Mouse (Mus musculus) inflammation-experienced regulatory T-cells, adult 6 months (primary cell): ENCODE measurements around the gene Fstl5. TPM values are rescaled to one million over a fixed set of nuclear protein-coding genes. Genes with fewer than 3 reads are reported as not detected.
"Not testable (repeated sequence)": the region's sequence is repeated elsewhere in the genome, so short reads cannot be mapped to it uniquely, and the experiment has no call there.

Experiments
- ATAC-seq: one replicate; pipeline ENCODE4 v1.8.0; 2017
- polyA plus RNA-seq, 3 experiments: library from polyadenylated mRNA; unstranded; fragments of 100-300 nt; shearing (Covaris generic); gene quantifications; one replicate each; pipeline ENCODE4 v1.2.1; 2017

The Fstl5 gene
- polyA plus RNA-seq: under 1 TPM in 1 of 3 experiments, not detected in 2; 0.09 TPM

DNA sequence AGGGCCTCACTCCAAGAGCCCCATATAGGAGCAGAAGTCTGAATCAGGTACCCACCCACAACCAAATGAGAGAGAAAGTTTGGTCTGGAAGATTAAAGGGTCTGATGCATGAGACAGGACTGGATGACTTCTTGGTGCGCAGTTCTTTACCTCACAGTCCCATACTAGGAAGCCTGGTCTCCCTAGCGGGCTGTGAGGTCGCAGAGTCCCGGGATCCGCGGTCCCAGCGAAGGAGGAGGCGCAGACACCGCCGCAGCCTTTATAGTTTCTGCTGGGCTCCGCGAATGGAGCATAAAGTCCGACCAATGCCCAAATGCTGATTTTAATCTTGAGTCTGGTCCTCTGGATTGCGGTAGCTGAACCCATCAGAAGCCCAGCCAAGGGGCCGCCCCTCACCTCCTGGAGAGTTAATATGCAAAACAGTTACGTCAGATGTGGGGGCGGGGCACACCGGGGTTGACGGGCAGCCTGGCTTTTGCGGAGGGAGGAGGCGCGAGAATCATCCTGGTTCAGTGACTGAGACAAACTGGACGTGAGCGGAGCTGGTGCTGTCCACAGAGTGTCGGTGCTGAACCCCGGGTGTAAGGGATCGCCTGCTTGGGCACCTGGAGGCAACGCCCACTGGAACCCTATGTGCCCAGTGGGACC is at the start of gene Fstl5:
TSS of gene Fstl5 (plus strand) at position 211 of the 648 bp plus-strand sequence.
- no peak for ATAC-seq

- no peak for ATAC-seq
Measured at GRCm38 (mm10) chr3:76025523-76025922, 48.5 kb upstream of the Fstl5 start.

DNA sequence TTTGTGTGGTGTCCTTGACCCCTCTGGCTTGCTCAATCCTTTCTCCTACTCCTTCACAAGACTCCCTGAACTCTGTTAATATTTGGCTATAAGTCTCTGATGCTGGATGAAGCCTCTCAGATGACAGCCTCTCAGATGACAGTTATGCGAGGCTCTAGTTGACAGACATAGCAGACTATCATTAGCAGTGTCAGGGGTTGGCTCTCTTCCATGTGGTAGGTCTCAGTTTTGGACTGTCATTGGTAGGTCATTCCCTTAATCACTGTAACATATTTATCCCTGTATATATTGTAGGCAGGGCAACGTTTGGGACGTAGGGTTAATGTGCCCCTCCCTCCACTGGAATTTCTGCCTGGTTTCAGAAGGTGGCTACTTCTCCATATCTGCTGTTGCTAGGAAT is 22.9 kb upstream of the Fstl5 start:
- ATAC-seq: no peak

- ATAC-seq: no peak
Measured at GRCm38 (mm10) chr3:76061996-76062395, 12.1 kb upstream of the Fstl5 start.

DNA sequence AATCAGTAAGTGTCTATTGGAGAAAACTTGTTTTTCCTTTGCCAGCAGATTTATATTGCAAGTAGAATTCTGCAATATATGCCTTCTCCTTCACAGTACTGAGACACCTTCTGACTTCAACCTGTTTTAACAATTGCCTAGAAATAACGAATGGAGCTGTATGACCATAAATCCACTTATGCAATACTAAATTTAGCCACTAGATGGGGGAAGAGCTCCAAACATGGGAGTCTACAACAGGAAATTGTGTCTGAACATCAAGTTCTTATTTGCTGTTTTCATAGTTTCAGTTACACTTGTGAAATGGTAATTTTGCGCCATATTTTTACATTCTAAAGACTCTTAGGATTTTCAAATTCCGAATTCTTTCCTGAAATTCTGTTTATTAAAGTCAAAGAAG is 6.2 kb upstream of the Fstl5 start:
- ATAC-seq: peak; percentile 79

DNA sequence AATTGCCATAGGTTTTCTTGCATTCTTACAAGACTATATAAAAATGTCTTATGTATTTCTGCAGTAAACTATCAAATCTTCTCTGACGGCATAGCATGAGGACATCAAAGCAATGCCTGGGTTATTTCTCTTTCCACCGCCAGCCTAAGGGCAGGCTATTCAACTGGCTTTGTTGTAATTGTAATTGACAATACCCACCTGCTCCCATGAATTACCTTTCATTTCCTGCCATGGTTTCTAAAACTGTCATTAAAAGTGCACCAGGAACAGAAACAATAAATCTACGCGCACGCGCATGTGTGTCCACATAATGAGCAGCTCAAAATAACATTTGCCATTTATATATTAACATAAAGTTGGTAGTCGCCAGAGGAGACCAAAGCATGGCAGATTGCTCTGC is 1.2 kb upstream of the Fstl5 start:
- ATAC-seq: no peak

GRCm38 (mm10) chr3:76140445-76140844 is 66.4 kb downstream of the Fstl5 start:
- no peak for ATAC-seq

- ATAC-seq: no peak
Measured at GRCm38 (mm10) chr3:76147846-76148245, 73.8 kb downstream of the Fstl5 start.

- no peak for ATAC-seq
Measured at GRCm38 (mm10) chr3:76238834-76239233, 164.8 kb downstream of the Fstl5 start.

GRCm38 (mm10) chr3:76251385-76251784 is 177.3 kb downstream of the Fstl5 start:
- no peak for ATAC-seq

GRCm38 (mm10) chr3:76292993-76293392 is 218.9 kb downstream of the Fstl5 start:
- ATAC-seq: no peak

DNA sequence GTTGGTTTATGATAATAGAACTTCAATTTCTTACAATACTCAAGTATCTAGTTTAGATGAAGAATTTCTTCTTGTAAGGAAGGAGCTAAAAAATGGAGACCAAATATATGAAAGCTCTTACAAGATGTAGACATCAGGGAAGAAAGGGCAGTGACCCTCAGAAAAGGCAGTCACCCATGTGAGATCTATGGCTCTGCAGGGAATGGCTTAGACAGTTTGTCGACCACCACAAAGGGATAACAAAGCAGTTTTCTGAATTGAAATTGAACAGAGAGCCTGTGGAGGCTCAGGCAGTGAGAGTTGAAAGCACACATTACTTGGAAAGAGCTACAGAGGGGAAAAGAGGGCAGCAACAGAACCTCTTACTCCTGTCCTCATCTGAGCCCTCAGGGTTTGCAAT is 220.3 kb downstream of the Fstl5 start:
- no peak for ATAC-seq

DNA sequence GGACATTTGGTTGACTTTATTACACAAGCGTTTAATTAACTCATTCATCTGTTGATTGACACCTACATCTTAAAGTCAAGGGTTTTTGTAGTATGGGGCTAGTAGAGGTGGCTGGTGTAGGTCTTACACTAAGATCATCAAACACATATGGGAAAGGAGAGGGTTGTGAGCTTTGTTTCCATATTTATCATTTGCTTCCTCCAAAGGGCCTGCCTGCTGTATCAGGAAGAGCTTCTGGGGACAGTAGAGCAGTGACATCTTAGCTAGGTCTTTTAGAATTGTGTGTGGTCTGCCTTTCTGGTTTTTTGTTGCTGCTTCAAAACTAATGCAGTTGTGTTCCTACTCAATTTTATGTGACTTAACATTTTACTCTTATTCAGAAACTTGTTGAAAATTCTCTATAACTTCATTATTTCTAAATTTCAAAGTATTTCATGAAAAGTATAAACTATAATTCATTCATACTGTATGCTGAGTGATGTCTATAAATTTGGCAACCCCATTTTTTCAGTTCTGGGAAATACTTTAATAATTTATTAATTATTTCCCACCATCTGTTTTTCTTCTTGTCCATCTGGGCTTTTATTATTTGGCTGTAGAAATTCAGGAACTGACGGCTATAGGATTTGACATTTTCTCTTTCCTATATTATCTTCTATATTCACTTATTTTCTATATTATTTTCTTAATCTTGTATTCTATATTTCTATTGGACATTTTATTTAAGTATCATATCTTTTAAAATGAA is 227.1 kb downstream of the Fstl5 start:
- no peak for ATAC-seq

- ATAC-seq: no peak
Measured at GRCm38 (mm10) chr3:76316991-76317390, 242.9 kb downstream of the Fstl5 start.

- ATAC-seq: no peak
Measured at GRCm38 (mm10) chr3:76319531-76319930, 245.5 kb downstream of the Fstl5 start.

- no peak for ATAC-seq
Measured at GRCm38 (mm10) chr3:76322431-76322830, 248.4 kb downstream of the Fstl5 start.

- ATAC-seq: no peak
Measured at GRCm38 (mm10) chr3:76336922-76337321, 262.9 kb downstream of the Fstl5 start.

- ATAC-seq: no peak
Measured at GRCm38 (mm10) chr3:76367000-76367399, 292.9 kb downstream of the Fstl5 start.

DNA sequence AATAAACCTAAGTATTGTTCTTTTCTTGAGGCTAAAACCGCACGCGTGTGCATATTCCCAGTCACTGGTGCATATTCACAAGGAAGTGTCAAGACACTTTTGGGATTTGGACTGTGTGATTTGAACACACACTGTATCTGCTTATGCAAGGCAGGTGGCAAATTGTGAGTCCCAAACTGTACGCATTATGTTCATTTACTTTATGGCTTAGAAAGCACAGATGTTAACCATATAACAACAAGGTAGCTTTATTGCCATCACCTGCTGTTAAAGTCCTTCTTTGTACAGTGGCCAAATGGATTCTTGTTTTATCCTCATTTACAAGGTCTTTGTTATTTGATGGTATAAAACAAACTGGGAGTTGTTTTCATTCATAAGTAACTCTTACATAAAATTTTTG is 295.8 kb downstream of the Fstl5 start:
- no peak for ATAC-seq

DNA sequence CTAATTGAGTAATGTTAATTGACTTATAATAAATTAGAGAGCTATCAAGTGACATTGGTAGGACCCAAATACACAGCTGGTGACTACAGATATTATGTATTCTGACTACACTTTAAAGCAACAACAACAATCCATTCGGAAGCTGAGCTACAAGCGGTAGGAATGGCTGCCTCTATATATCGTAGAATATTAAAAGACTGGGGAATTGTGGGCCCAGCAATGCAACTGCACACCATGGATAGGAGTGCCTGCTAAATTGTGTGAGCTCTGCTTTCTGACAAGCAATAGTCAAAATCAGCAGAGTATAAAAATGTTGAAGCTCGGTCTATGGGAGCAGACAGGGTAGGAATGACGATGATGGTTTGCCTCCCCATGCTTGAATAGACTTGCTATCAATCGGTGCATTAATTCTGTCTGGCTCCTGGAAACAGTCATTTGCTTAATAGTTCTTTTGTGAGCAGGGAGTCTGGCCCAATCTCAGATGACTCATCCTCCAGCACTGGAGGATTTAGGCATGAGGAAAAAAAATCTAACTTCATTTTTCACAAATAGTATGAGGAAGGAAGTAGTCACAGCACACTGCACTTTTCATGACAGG is 354.8 kb downstream of the Fstl5 start:
- ATAC-seq: no peak

DNA sequence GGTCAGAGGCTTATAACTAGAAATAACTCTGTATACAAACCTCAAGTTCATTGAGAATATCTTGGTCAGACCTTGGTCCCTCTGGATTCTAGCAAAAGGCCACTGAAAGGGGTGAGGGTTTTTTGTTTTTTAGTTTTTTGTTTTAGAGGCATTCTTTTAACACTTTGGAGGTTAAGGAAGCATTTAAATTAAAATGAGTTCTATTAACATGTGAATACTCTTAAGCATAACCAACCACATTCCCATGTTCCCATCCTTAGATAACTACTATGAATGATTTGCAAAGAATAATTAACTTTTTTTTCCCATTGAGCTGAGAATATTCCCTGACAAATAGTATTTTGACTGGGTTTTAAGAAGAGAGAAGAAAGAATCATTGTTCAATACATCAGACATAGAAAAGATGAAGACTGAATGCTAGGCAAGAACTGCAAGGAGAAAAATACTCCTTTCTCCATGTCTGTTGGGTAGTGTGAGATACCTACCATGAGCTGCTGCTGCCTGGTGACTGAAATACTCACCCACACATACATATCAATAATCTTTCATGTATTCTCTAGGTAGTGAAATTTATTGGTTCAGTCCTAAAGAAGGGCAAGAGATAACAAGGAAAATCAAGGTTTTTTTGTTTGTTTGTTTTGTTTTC is 393.3 kb downstream of the Fstl5 start:
- no peak for ATAC-seq

GRCm38 (mm10) chr3:76468147-76468546 is 394.1 kb downstream of the Fstl5 start:
- no peak for ATAC-seq

DNA sequence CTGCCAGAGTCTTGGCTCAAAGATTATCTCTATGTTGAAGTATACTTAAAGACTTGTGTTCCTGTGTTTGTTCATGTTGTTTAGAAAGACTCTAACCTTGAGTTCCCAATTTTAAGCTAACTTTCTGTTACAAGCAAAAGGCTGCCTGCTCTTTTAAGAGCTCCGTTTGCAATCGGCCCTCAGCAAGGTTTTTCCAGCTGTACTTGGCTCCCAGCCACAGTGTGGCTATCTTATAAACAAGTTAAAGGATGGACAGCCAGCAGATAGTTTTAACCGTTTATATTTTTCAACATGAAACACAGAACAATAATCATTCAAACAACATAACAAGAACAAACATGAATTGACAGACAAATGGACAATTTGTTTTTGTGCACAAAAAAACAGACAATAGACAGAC is 433.8 kb downstream of the Fstl5 start:
- not testable (repeated sequence) for ATAC-seq
